Mouse (Mus musculus) liver, adult 2 months (tissue): Measurements from ENCODE around the gene Bcar3. TPM values are rescaled to one million over a fixed set of nuclear protein-coding genes. Genes with fewer than 3 reads are reported as not detected.
A peak's percentile ranks its signal among the peaks of the same experiment; 100 is the strongest.

Experiments
- DNase-seq: peaks from one replicate; pipeline ENCODE4 v3.0.0-alpha.2; 2011; ENCODE audit warnings: low read depth, low spot score; ENCODE audit errors: extremely low read depth
- H3K27ac ChIP-seq: fragments of 200-500 bp; replicated peaks from 2 replicates; pipeline ENCODE4 v1.5.1; 2012; ENCODE audit warnings: low read depth, mild to moderate bottlenecking, control low read depth, inconsistent platforms, low read length; ENCODE audit not compliant: insufficient read depth
- H3K27me3 ChIP-seq: fragments of 200-500 bp; 2 replicates; pipeline ENCODE4 v1.6.1; 2012; ENCODE audit warnings: mild to moderate bottlenecking, moderate library complexity, low read length, inconsistent platforms; ENCODE audit not compliant: control insufficient read depth, insufficient read depth
- H3K36me3 ChIP-seq: fragments of 200-500 bp; 2 replicates; pipeline ENCODE4 v1.6.1; 2012; ENCODE audit warnings: low read length, inconsistent platforms; ENCODE audit not compliant: control insufficient read depth, insufficient read depth
- H3K4me1 ChIP-seq: fragments of 200-500 bp; 2 replicates; pipeline ENCODE4 v1.6.1; 2011; ENCODE audit warnings: low read length; ENCODE audit not compliant: control insufficient read depth, insufficient read depth
- H3K4me3 ChIP-seq: fragments of 200-500 bp; 2 replicates; pipeline ENCODE4 v1.5.1; 2011; ENCODE audit warnings: low read depth, mild to moderate bottlenecking, control low read depth, low read length, moderate library complexity; ENCODE audit not compliant: insufficient read depth
- H3K79me2 ChIP-seq: fragments of 200-500 bp; 2 replicates; pipeline ENCODE4 v1.6.1; 2012; ENCODE audit warnings: inconsistent platforms, mild to moderate bottlenecking, low read length, moderate library complexity; ENCODE audit not compliant: control insufficient read depth, insufficient read depth
- H3K9ac ChIP-seq: fragments of 200-500 bp; 2 replicates; pipeline ENCODE4 v1.6.1; 2012; ENCODE audit warnings: low read depth, mild to moderate bottlenecking, control low read depth, inconsistent platforms, low read length
- CTCF ChIP-seq: fragments of 200-500 bp; IDR thresholded peaks from 2 replicates; pipeline ENCODE4 v1.5.1; 2011; ENCODE audit warnings: low read depth, low read length, control low read depth
- POLR2A ChIP-seq: fragments of 200-500 bp; IDR thresholded peaks from 2 replicates; pipeline ENCODE4 v1.6.1; 2011; ENCODE audit warnings: low read length, control low read depth; ENCODE audit not compliant: insufficient read depth; ENCODE audit errors: extremely low read depth
- WGBS: fragments of 180-500 bp; shearing (Covaris S2); methylation state at CpG from one replicate; pipeline ENCODE4 v1.1.7; 2018; 5-methylcytosine and 5-hydroxymethylcytosine counted together
- polyA plus RNA-seq: library from polyadenylated mRNA; depleted of rRNA; stranded (reverse); fragments of >200 nt; gene quantifications from 2 replicates; pipeline ENCODE4 v1.2.3, GENCODE M21; 2012
- total RNA-seq: library from RNA; depleted of rRNA; stranded (reverse); fragments of >200 nt; gene quantifications from 2 replicates; pipeline ENCODE4 v1.2.3, GENCODE M21; 2014

Gene Bcar3
- total and polyA plus RNA-seq, 2 experiments = 44.4 to 45.5 TPM

- H3K79me2 ChIP-seq = peaks cover 10% of the 10 kb centered on the region; the same call in 1 of the 2 replicates
- H3K4me1 ChIP-seq = peaks cover 14% of the 10 kb centered on the region
- no peaks in the 10 kb centered on the region for H3K27me3 ChIP-seq
- H3K36me3 ChIP-seq = no peaks in the 10 kb centered on the region
- H3K27ac ChIP-seq = no peak overlapping the region
- no peak for DNase-seq
- WGBS = 65% methylated on average over 12 of the region's 12 CpGs
- H3K9ac ChIP-seq = no peak overlapping the region
- TF ChIP-seq POLR2A = no peak
- TF ChIP-seq CTCF = no peak
- H3K4me3 ChIP-seq = no peak overlapping the region
These were observed 177.2 kb downstream of the Bcar3 start for GRCm38 (mm10) chr3:122471017-122471721.

GRCm38 (mm10) chr3:122472412-122472811 is 178.5 kb downstream of the Bcar3 start:
- no peak overlapping the region for H3K27ac ChIP-seq
- 95% methylated on average over 11 of the region's 11 CpGs for WGBS
- H3K4me3 ChIP-seq = no peak overlapping the region
- H3K27me3 ChIP-seq = no peaks in the 10 kb centered on the region
- no peak for DNase-seq
- no peaks in the 10 kb centered on the region for H3K36me3 ChIP-seq
- H3K79me2 ChIP-seq = peaks cover 8% of the 10 kb centered on the region; the same call in 1 of the 2 replicates
- H3K9ac ChIP-seq = no peak overlapping the region
- no peak for TF ChIP-seq CTCF
- no peak for TF ChIP-seq POLR2A
- H3K4me1 ChIP-seq = peaks cover 17% of the 10 kb centered on the region

GRCm38 (mm10) chr3:122473523-122474034 is 179.6 kb downstream of the Bcar3 start:
- H3K4me1 ChIP-seq = peaks cover 17% of the 10 kb centered on the region
- H3K4me3 ChIP-seq = no peak overlapping the region
- H3K79me2 ChIP-seq = peaks cover 8% of the 10 kb centered on the region; the same call in 1 of the 2 replicates
- no peak for TF ChIP-seq CTCF
- no peak for TF ChIP-seq POLR2A
- no peak overlapping the region for H3K9ac ChIP-seq
- H3K27ac ChIP-seq = peak overlapping the region; percentile 0; the same call in 1 of the 2 replicates
- no peaks in the 10 kb centered on the region for H3K27me3 ChIP-seq
- no peak for DNase-seq
- WGBS = 70% methylated on average over 11 of the region's 11 CpGs
- H3K36me3 ChIP-seq = no peaks in the 10 kb centered on the region

GRCm38 (mm10) chr3:122474067-122474466 is 180.1 kb downstream of the Bcar3 start:
- Histone ChIP-seq H3K4me1 (peaks cover 17% of the 10 kb centered on the region), H3K4me3 (no peak overlapping the region), H3K9ac (no peak overlapping the region), H3K79me2 (peaks cover 8% of the 10 kb centered on the region; the same call in 1 of the 2 replicates), H3K36me3 (no peaks in the 10 kb centered on the region), H3K27ac (peak overlapping the region; percentile 0; the same call in 1 of the 2 replicates), H3K27me3 (no peaks in the 10 kb centered on the region)
- WGBS = 4% methylated on average over 5 of the region's 5 CpGs
- peak; percentile 72 for DNase-seq
- TF ChIP-seq POLR2A = no peak

- DNase-seq = no peak
- Histone ChIP-seq H3K4me1 (peaks cover 17% of the 10 kb centered on the region), H3K9ac (no peak overlapping the region), H3K27ac (no peak overlapping the region), H3K36me3 (no peaks in the 10 kb centered on the region), H3K27me3 (no peaks in the 10 kb centered on the region), H3K4me3 (no peak overlapping the region), H3K79me2 (peaks cover 8% of the 10 kb centered on the region; the same call in 1 of the 2 replicates)
- 36% methylated on average over 4 of the region's 4 CpGs for WGBS
- TF ChIP-seq CTCF (no peak), POLR2A (no peak)
These were observed 180.9 kb downstream of the Bcar3 start for GRCm38 (mm10) chr3:122474796-122475195.

GRCm38 (mm10) chr3:122475735-122476134 is 181.8 kb downstream of the Bcar3 start:
- H3K36me3 ChIP-seq = no peaks in the 10 kb centered on the region
- peaks cover 12% of the 10 kb centered on the region; the same call in 1 of the 2 replicates for H3K79me2 ChIP-seq
- TF ChIP-seq CTCF (no peak), POLR2A (no peak)
- no peak overlapping the region for H3K27ac ChIP-seq
- 83% methylated on average over 1 of the region's 1 CpGs for WGBS
- peaks cover 15% of the 10 kb centered on the region for H3K4me1 ChIP-seq
- no peak overlapping the region for H3K9ac ChIP-seq
- no peak for DNase-seq
- no peak overlapping the region for H3K4me3 ChIP-seq
- H3K27me3 ChIP-seq = no peaks in the 10 kb centered on the region
